8 mouse cellular contexts compared by ENCODE assay signal in the genomic region with DNA sequence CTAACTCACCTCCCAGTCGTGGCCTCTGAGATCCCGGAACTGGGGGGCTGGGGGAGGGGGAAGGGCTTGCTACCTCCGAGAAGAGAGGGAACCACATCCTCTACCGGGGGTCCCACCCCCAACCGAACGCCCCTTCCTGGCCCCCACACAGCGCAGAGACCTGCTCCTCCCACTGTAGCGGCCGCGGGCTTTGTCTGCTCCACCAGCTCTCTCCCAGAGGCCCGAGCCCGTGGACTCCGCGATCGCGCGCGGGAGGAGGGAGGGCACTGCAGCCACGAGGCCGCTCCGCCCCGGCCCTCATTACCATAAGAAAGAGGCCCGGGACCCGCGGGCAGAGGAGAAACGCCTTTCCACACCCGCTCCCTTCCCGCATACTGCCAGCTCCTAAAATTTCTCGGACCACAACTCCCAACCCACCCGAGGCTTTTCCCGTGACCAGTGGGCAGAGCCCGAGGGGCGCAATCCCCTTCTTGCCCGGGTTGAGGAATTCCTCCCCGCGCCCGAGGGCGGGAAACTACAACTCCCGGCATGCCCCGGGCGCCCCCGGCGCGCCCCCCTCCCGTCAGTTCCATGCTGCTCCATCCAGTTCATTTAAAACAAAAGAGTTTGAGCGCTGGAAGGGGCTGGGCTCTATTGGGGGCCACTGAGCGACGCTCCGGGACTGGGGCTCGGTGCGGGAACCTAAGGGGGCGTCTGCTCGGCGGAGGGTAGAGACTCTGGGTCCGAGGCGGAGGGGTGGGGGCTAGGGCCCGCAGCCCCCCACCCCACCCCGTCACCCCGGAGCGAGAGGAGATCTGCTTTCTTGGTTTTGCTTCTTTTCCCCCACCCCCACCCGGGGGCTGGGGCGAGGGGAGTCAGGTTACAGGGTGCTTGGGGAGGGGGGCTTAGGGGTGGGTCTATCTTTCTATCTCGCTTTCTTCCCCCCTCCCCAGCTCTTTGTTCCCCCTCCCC. TPM values are rescaled to one million over a fixed set of nuclear protein-coding genes. Genes with fewer than 3 reads are reported as not detected.
DNase-seq lines count a peak whose midpoint lies in the region; ATAC-seq lines count a peak whose summit lies in the region.

No protein-coding gene starts in this region.

- no peaks in the 10 kb centered on the region for H3K27me3 ChIP-seq in hindbrain, embryonic 13.5 days

- H3K4me2 ChIP-seq in hindbrain, embryonic 13.5 days: peak overlapping the region; percentile 98

- H3K4me1 ChIP-seq in hindbrain, embryonic 13.5 days (replicated peaks): peaks cover 68% of the 10 kb centered on the region

- H3K36me3 ChIP-seq in hindbrain, embryonic 13.5 days: peaks cover 18% of the 10 kb centered on the region

- H3K27ac ChIP-seq in hindbrain, embryonic 13.5 days: peak overlapping the region; percentile 99

- H3K9ac ChIP-seq in hindbrain, embryonic 13.5 days: peak overlapping the region; percentile 100

- peak; percentile 87 for ATAC-seq in hindbrain, embryonic 13.5 days (ENCODE audit: low FRiP score)

- no peaks in the 10 kb centered on the region for H3K9me3 ChIP-seq in hindbrain, embryonic 13.5 days

- peak overlapping the region; percentile 95 for H3K4me3 ChIP-seq in hindbrain, embryonic 13.5 days

- WGBS in hindbrain, embryonic 13.5 days: under 1% methylated on average over 49 of the region's 63 CpGs

- DNase-seq in Muller cell, postnatal 12 days (ENCODE audit: inconsistent ontology term): peak; percentile 88
- DNase-seq in cerebellum, postnatal 10 days: peak; percentile 95 to 96
- DNase-seq in frontal cortex, postnatal 14 days (ENCODE audit: low spot score in 2 of 2): peak; percentile 80 to 85
- DNase-seq in layer of hippocampus, postnatal 36 days: peak; percentile 89
- peak; percentile 89 for DNase-seq in lung, postnatal 36 days
- DNase-seq in retina, postnatal 1 day: peak; percentile 94
- peak; percentile 79 to 94 for DNase-seq in urinary bladder, adult 18-20 months (ENCODE audit: low spot score in 2 of 2)

RNA-seq across cellular contexts. Expression of gene Mex3a, which starts 0.6 kb away (rescaled TPM):
- polyA plus RNA-seq in hindbrain, embryonic 13.5 days (2015; fragmentation: Nextera tagmentation; extraction: Ambion mirVana): 38.9 and 40.0 TPM in 2 replicates
- total RNA-seq in layer of hippocampus, postnatal 36 days (2021): 1 to 10 TPM; 4.0 to 4.4 TPM

RNA-seq across cellular contexts. Expression of gene Rab25, which starts 16.5 kb away (rescaled TPM):
- polyA plus RNA-seq in hindbrain, embryonic 13.5 days (2015; fragmentation: Nextera tagmentation; extraction: Ambion mirVana): not detected in 2 replicates
- under 1 TPM in 1 of 2 experiments, not detected in 1; 0.63 TPM for total RNA-seq in layer of hippocampus, postnatal 36 days (2021)

RNA-seq across cellular contexts. Expression of gene Lamtor2, which starts 21.3 kb away (rescaled TPM):
- polyA plus RNA-seq in hindbrain, embryonic 13.5 days (2015; fragmentation: Nextera tagmentation; extraction: Ambion mirVana): 179 and 182 TPM in 2 replicates
- total RNA-seq in layer of hippocampus, postnatal 36 days (2021): 100 to 1,000 TPM in 1 of 2 experiments, 10 to 100 TPM in 1; 91.0 to 111 TPM

RNA-seq across cellular contexts. Expression of gene Lmna, which starts 21.9 kb away (rescaled TPM):
- polyA plus RNA-seq in hindbrain, embryonic 13.5 days (2015; fragmentation: Nextera tagmentation; extraction: Ambion mirVana): 31.9 and 35.0 TPM in 2 replicates
- total RNA-seq in layer of hippocampus, postnatal 36 days (2021): 10 to 100 TPM; 32.6 to 34.3 TPM

RNA-seq across cellular contexts. Expression of gene Ubqln4, which starts 21.9 kb away (rescaled TPM):
- polyA plus RNA-seq in hindbrain, embryonic 13.5 days (2015; fragmentation: Nextera tagmentation; extraction: Ambion mirVana): 36.7 and 38.3 TPM in 2 replicates
- total RNA-seq in layer of hippocampus, postnatal 36 days (2021): 100 to 1,000 TPM; 109 to 111 TPM

Comparison
In these comparisons a context has a peak if more than half of its experiments do, and no peak if none do; other contexts are left out.
1. Peak in every context shown above with its lines: DNase-seq, ATAC-seq, H3K4me3 ChIP-seq and H3K27ac ChIP-seq.